Mouse (Mus musculus) heart, embryonic 15.5 days (tissue): ENCODE measurements around the gene Zbtb4. TPM values are rescaled to one million over a fixed set of nuclear protein-coding genes. Genes with fewer than 3 reads are reported as not detected.
A peak's percentile ranks its signal among the peaks of the same experiment; 100 is the strongest.

Source experiments
- ATAC-seq: fragments of 200-750 bp; cut with Nextera tagmentation; replicated peaks from 2 replicates; pipeline ENCODE4 v1.8.0; 2017; ENCODE audit warnings: low read depth, moderate TSS enrichment; ENCODE audit not compliant: insufficient number of reproducible peaks, insufficient read depth, low FRiP score
- H3K27ac ChIP-seq: fragments of 300-500 bp; sonication (generic); 2 replicates; pipeline ENCODE4 v1.5.1; 2015; ENCODE audit warnings: mild to moderate bottlenecking, inconsistent platforms
- H3K27me3 ChIP-seq: fragments of 300-500 bp; sonication (generic); 2 replicates; pipeline ENCODE4 v1.6.1; 2015; ENCODE audit warnings: inconsistent platforms
- H3K36me3 ChIP-seq: fragments of 300-500 bp; sonication (generic); 2 replicates; pipeline ENCODE4 v1.6.1; 2015; ENCODE audit warnings: mild to moderate bottlenecking, inconsistent platforms
- H3K4me1 ChIP-seq: fragments of 300-500 bp; sonication (generic); replicated peaks from 2 replicates; pipeline ENCODE4 v1.6.1; 2015; ENCODE audit warnings: inconsistent platforms
- H3K4me2 ChIP-seq: fragments of 300-500 bp; sonication (generic); 2 replicates; pipeline ENCODE4 v1.6.1; 2015; ENCODE audit warnings: inconsistent platforms, mild to moderate bottlenecking, moderate library complexity
- H3K4me3 ChIP-seq: fragments of 300-500 bp; sonication (generic); 2 replicates; pipeline ENCODE4 v1.5.1; 2015; ENCODE audit warnings: mild to moderate bottlenecking, inconsistent platforms
- H3K9ac ChIP-seq: fragments of 300-500 bp; sonication (generic); 2 replicates; pipeline ENCODE4 v1.6.1; 2015; ENCODE audit warnings: mild to moderate bottlenecking, inconsistent platforms
- H3K9me3 ChIP-seq: fragments of 300-500 bp; sonication (generic); replicated peaks from 2 replicates; pipeline ENCODE4 v1.6.1; 2016; ENCODE audit warnings: inconsistent platforms
- WGBS: fragments of 180-500 bp; shearing (Covaris S2); methylation state at CpG from one replicate; pipeline ENCODE4 v1.1.7; 2015; ENCODE audit warnings: mixed read lengths; 5-methylcytosine and 5-hydroxymethylcytosine counted together
- polyA plus RNA-seq: library from polyadenylated mRNA; unstranded; fragments of >200 nt; fragmentation: Nextera tagmentation; extraction: Ambion mirVana; gene quantifications from 2 replicates; pipeline ENCODE4 v1.2.1, GENCODE M21; 2015

The Zbtb4 gene
- polyA plus RNA-seq, 1 experiment from 2014 or later, result 3.1 TPM

DNA sequence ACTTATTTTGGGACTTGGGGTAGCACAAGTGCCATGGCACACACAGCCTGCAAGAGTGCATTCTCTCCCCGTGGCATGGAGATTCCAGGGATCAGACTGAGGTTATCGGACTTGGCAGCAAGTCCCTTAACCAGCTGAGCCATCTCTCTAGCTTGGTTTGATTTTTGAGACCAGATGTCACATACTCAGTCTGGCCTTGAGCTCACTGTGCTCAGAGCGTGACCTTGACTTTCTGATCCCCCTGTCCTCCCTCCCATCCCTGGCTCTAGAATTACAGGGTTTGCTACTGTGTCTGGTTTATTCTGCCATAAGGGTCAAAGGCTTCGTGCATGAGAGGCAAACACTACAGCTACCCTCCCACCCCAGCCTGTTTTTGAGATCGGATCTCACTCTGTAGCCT lies 23.7 kb downstream of the Zbtb4 start:
- Histone ChIP-seq H3K4me1 (peaks cover 7% of the 10 kb centered on the region; the same call in 1 of the 2 replicates), H3K27ac (no peak overlapping the region), H3K27me3 (no peaks in the 10 kb centered on the region), H3K4me2 (no peak overlapping the region), H3K9ac (no peak overlapping the region), H3K36me3 (no peaks in the 10 kb centered on the region), H3K4me3 (no peak overlapping the region), H3K9me3 (no peaks in the 10 kb centered on the region)
- 45% methylated on average over 5 of the region's 5 CpGs for WGBS
- no peak for ATAC-seq

- peaks cover 11% of the 10 kb centered on the region for H3K4me1 ChIP-seq
- no peak overlapping the region for H3K27ac ChIP-seq
- WGBS, result 60% methylated on average over 5 of the region's 5 CpGs
- H3K4me2 ChIP-seq, result no peak overlapping the region
- H3K36me3 ChIP-seq, result no peaks in the 10 kb centered on the region
- H3K9me3 ChIP-seq, result no peaks in the 10 kb centered on the region
- H3K27me3 ChIP-seq, result no peaks in the 10 kb centered on the region
- H3K9ac ChIP-seq, result no peak overlapping the region
- no peak overlapping the region for H3K4me3 ChIP-seq
- no peak for ATAC-seq
Measured at GRCm38 (mm10) chr11:69791420-69791819, 25.7 kb downstream of the Zbtb4 start.

DNA sequence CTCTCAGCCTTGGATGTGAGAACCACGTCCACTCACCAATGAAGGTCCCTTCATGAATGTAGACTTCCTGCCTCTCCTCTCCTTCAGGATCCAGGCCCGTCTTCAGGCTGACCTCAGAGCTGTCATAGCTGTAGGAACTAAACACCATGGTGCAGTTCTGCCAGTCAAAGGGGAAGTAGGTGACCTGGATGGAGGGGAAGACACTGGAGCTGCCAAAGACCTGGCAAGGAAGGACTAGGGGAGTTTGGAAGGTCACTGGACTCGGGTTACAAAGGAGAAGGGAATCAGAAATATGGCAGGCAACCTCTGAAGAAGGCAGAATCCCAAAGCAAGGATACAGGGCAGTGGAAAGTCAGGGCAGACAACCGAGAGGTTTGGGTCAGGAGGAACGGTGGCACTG lies 27.7 kb downstream of the Zbtb4 start:
- 62% methylated on average over 5 of the region's 5 CpGs for WGBS
- peaks cover 11% of the 10 kb centered on the region for H3K4me1 ChIP-seq
- no peak overlapping the region for H3K4me3 ChIP-seq
- H3K27ac ChIP-seq, result no peak overlapping the region
- H3K9me3 ChIP-seq, result no peaks in the 10 kb centered on the region
- no peaks in the 10 kb centered on the region for H3K36me3 ChIP-seq
- no peak overlapping the region for H3K4me2 ChIP-seq
- ATAC-seq, result no peak
- peaks cover 4% of the 10 kb centered on the region; the same call in 1 of the 2 replicates for H3K27me3 ChIP-seq
- H3K9ac ChIP-seq, result no peak overlapping the region

- Histone ChIP-seq H3K4me1 (peaks cover 24% of the 10 kb centered on the region), H3K9ac (peak within 1 kb of the TSS; percentile 59), H3K27ac (peak within 1 kb of the TSS; percentile 62), H3K4me2 (peak within 1 kb of the TSS; percentile 96), H3K4me3 (peak within 1 kb of the TSS; percentile 66), H3K36me3 (no peaks in the 10 kb centered on the region), H3K27me3 (peaks cover 7% of the 10 kb centered on the region), H3K9me3 (no peaks in the 10 kb centered on the region)
- peak; percentile 95 for ATAC-seq
- WGBS, result 2% methylated on average over 52 of the region's 52 CpGs
Measured at GRCm38 (mm10) chr11:69795168-69795982, 29.7 kb downstream of the Zbtb4 start, which contains the start of gene Chrnb1. Gene Chrnb1, minus strand, starts transcription at chr11:69795943.

- H3K9ac ChIP-seq, result peak overlapping the region; percentile 59; the same call in 1 of the 2 replicates
- H3K36me3 ChIP-seq, result no peaks in the 10 kb centered on the region
- no peaks in the 10 kb centered on the region for H3K9me3 ChIP-seq
- ATAC-seq, result no peak
- H3K27me3 ChIP-seq, result peaks cover 9% of the 10 kb centered on the region
- 4% methylated on average over 13 of the region's 13 CpGs for WGBS
- peak overlapping the region; percentile 66 for H3K4me3 ChIP-seq
- H3K4me2 ChIP-seq, result peak overlapping the region; percentile 96
- H3K4me1 ChIP-seq, result peaks cover 30% of the 10 kb centered on the region
- H3K27ac ChIP-seq, result no peak overlapping the region
Measured at GRCm38 (mm10) chr11:69795983-69796435, 30.3 kb downstream of the Zbtb4 start.

- ATAC-seq, result no peak
- 70% methylated on average over 7 of the region's 7 CpGs for WGBS
- H3K27ac ChIP-seq, result no peak overlapping the region
- H3K36me3 ChIP-seq, result no peaks in the 10 kb centered on the region
- H3K4me1 ChIP-seq, result peaks cover 49% of the 10 kb centered on the region
- peaks cover 14% of the 10 kb centered on the region for H3K27me3 ChIP-seq
- no peak overlapping the region for H3K4me2 ChIP-seq
- no peaks in the 10 kb centered on the region for H3K9me3 ChIP-seq
- no peak overlapping the region for H3K9ac ChIP-seq
- no peak overlapping the region for H3K4me3 ChIP-seq
Measured at GRCm38 (mm10) chr11:69797924-69798323, 32.2 kb downstream of the Zbtb4 start.

DNA sequence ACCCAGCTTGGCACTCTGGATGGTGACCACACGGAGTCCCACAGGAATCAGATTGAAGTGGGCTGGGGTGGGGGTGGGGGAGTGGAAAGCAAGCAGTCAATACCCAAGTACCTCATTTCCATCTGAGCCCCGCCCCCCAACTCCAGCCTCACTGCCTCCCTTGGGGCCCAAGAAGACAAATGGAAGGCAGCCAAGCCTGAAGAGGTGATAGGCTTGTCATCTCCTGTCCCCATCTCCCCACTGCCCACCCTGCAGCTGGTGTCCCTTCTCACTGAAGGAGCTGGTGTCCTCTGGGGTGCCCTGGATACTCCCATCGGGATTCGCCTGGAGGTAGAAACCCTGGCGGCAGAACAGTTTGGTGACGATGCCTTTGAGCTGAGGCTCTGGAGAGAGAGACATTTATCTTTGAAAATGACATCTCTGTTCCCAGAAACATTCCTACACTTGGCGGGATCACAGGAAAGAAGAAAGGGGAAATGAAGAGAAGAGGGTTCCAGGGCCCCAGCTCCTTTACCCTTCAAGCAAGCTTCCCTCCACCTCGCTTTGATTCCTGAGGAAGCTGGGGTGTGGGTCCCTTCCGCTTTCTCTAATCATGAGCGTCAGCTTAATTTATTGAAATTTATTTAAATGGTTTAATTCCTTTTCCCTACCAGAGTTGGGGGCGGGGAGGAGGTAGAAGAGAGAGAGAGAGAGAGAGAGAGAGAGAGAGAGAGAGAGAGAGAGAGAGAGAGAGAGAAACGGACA lies 33.9 kb downstream of the Zbtb4 start:
- WGBS, result 36% methylated on average over 12 of the region's 12 CpGs
- H3K27me3 ChIP-seq, result peaks cover 15% of the 10 kb centered on the region
- no peaks in the 10 kb centered on the region for H3K36me3 ChIP-seq
- H3K4me3 ChIP-seq, result peak overlapping the region; percentile 62
- H3K27ac ChIP-seq, result peak overlapping the region; percentile 72; the same call in 1 of the 2 replicates
- no peaks in the 10 kb centered on the region for H3K9me3 ChIP-seq
- no peak overlapping the region for H3K9ac ChIP-seq
- no peak for ATAC-seq
- peak overlapping the region; percentile 97 for H3K4me2 ChIP-seq
- peaks cover 65% of the 10 kb centered on the region for H3K4me1 ChIP-seq

DNA sequence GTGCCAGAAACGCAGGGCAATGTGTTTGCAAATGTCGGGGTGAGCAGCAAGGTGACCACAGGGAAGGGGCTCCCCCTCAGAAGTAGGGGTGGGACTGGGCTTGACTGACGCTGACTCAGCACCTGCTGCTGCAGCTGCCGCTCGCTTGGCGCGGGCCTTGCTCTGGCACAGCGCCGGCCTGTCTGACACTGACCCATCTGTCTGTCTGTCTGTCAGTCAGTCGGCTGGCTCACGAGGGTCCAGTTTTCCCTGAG lies 34.4 kb downstream of the Zbtb4 start:
- peak overlapping the region; percentile 57; the same call in 1 of the 2 replicates for H3K9ac ChIP-seq
- H3K4me3 ChIP-seq, result peak overlapping the region; percentile 62
- H3K4me1 ChIP-seq, result peaks cover 70% of the 10 kb centered on the region
- no peaks in the 10 kb centered on the region for H3K9me3 ChIP-seq
- peak overlapping the region; percentile 72 for H3K27ac ChIP-seq
- peaks cover 20% of the 10 kb centered on the region for H3K27me3 ChIP-seq
- WGBS, result 4% methylated on average over 11 of the region's 11 CpGs
- peak overlapping the region; percentile 97 for H3K4me2 ChIP-seq
- no peak for ATAC-seq
- H3K36me3 ChIP-seq, result no peaks in the 10 kb centered on the region

GRCm38 (mm10) chr11:69800392-69801197 lies 34.9 kb downstream of the Zbtb4 start:
- under 1% methylated on average over 36 of the region's 36 CpGs for WGBS

DNA sequence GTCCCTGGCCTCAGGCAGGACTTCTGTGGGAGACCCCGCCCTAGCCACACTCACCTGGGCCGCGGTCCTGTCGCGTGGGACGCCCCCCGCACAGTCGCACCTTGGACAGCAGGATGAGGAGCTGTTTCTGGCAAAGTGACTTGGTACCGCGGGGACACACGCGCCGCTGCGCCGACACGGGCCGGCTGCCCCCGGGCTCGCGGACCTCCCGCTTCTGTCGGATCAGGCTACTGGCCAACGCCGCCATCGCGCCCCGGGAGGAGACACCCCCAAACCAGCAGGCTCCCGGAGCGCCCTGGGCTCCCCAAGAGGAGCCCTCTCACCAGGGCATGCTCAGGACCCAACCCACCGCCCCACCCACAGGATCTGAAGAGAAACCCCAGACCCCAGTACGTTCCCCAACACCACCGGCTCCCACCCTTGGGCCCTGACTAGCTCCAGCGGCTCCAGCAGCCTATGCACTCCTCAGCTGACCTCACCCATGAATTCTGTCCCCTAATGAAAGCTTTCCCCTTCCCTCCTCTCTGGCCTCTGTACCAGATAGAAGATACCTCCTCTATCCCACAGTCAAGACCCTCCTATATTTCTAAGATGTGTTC lies 35.8 kb downstream of the Zbtb4 start, which contains the start of gene Fgf11:
Fgf11 (minus strand) TSS at position 479 of the 599 bp plus-strand sequence.
- no peak for ATAC-seq
- peak within 1 kb of the TSS; percentile 62 for H3K4me3 ChIP-seq
- H3K4me2 ChIP-seq, result peak within 1 kb of the TSS; percentile 97
- H3K4me1 ChIP-seq, result peaks cover 63% of the 10 kb centered on the region
- H3K9me3 ChIP-seq, result no peaks in the 10 kb centered on the region
- H3K27ac ChIP-seq, result peak within 1 kb of the TSS; percentile 72
- H3K9ac ChIP-seq, result peak within 1 kb of the TSS; percentile 62
- no peaks in the 10 kb centered on the region for H3K36me3 ChIP-seq
- WGBS, result 2% methylated on average over 33 of the region's 33 CpGs
- H3K27me3 ChIP-seq, result peaks cover 25% of the 10 kb centered on the region

More at GRCm38 (mm10) chr11:69800392-69801197, 34.9 kb downstream of the Zbtb4 start:
- Histone ChIP-seq H3K9ac (peak overlapping the region; percentile 57), H3K9me3 (no peaks in the 10 kb centered on the region), H3K36me3 (no peaks in the 10 kb centered on the region), H3K4me1 (peaks cover 70% of the 10 kb centered on the region), H3K27me3 (peaks cover 25% of the 10 kb centered on the region), H3K4me2 (peak overlapping the region; percentile 97), H3K27ac (peak overlapping the region; percentile 72), H3K4me3 (peak overlapping the region; percentile 62)
- ATAC-seq, result peak; percentile 29
